Mouse (Mus musculus): Measurements from ENCODE around the gene Foxred2. TPM values are rescaled to one million over a fixed set of nuclear protein-coding genes. Genes with fewer than 3 reads are reported as not detected.

Foxred2 gene
- polyA plus RNA-seq, 1 experiment from 2014 or later, result 0.56 TPM

- Histone ChIP-seq H3K4me1 (ENCODE audit: insufficient read depth) (peaks cover 26% of the 10 kb centered on the region), H3K4me2 (ENCODE audit: low read depth, low read length) (no peak overlapping the region), H3K27ac (ENCODE audit: low read depth) (0 out of 2 replicates have a peak overlapping the region, but pooled peaks have one; percentile 0), H3K36me3 (replicated peaks; ENCODE audit: insufficient read depth, low read length) (peaks cover 22% of the 10 kb centered on the region), H3K9ac (replicated peaks) (no peak overlapping the region), H3K9me3 (ENCODE audit: low read length) (no peaks in the 10 kb centered on the region), H3K4me3 (ENCODE audit: low read depth, low read length) (no peak overlapping the region), H3K27me3 (ENCODE audit: insufficient read depth, low read length) (no peaks in the 10 kb centered on the region)
- ATAC-seq, result peak; percentile 47
- DNase-seq, result peak; percentile 51
- TF ChIP-seq CTCF (IDR thresholded peaks at IDR 0.05; ENCODE audit: low read depth) (no peak), EP300 (IDR thresholded peaks at IDR 0.05; ENCODE audit: low read depth) (no peak)
- 26% methylated on average over 2 of the region's 2 CpGs for WGBS (ENCODE audit: insufficient replicate concordance)
Measured at GRCm38 (mm10) chr15:77911065-77911464, 45.5 kb downstream of the Foxred2 start.

GRCm38 (mm10) chr15:77907646-77908518, 48.6 kb downstream of the Foxred2 start:
- Histone ChIP-seq H3K9me3 (ENCODE audit: low read length) (no peaks in the 10 kb centered on the region), H3K9ac (replicated peaks) (peak overlapping the region; percentile 16; the same call in 1 of the 2 replicates), H3K4me2 (ENCODE audit: low read depth, low read length) (no peak overlapping the region), H3K36me3 (replicated peaks; ENCODE audit: insufficient read depth, low read length) (no peaks in the 10 kb centered on the region), H3K27me3 (ENCODE audit: insufficient read depth, low read length) (no peaks in the 10 kb centered on the region), H3K4me1 (ENCODE audit: insufficient read depth) (peaks cover 42% of the 10 kb centered on the region), H3K4me3 (ENCODE audit: low read depth, low read length) (no peak overlapping the region), H3K27ac (ENCODE audit: low read depth) (0 out of 2 replicates have a peak overlapping the region, but pooled peaks have one; percentile 7)
- 58% methylated on average over 9 of the region's 9 CpGs for WGBS (ENCODE audit: insufficient replicate concordance)
- TF ChIP-seq EP300 (IDR thresholded peaks at IDR 0.05; ENCODE audit: low read depth) (no peak), CTCF (IDR thresholded peaks at IDR 0.05; ENCODE audit: low read depth) (no peak)
- ATAC-seq (peak; percentile 7; the same call in 1 of the 2 replicates), DNase-seq (no peak)

GRCm38 (mm10) chr15:77906545-77906944, 50.0 kb downstream of the Foxred2 start:
- Histone ChIP-seq H3K9me3 (ENCODE audit: low read length) (no peaks in the 10 kb centered on the region), H3K36me3 (replicated peaks; ENCODE audit: insufficient read depth, low read length) (no peaks in the 10 kb centered on the region), H3K27me3 (ENCODE audit: insufficient read depth, low read length) (no peaks in the 10 kb centered on the region), H3K9ac (replicated peaks) (no peak overlapping the region), H3K27ac (ENCODE audit: low read depth) (no peak overlapping the region), H3K4me1 (ENCODE audit: insufficient read depth) (peaks cover 29% of the 10 kb centered on the region), H3K4me2 (ENCODE audit: low read depth, low read length) (no peak overlapping the region), H3K4me3 (ENCODE audit: low read depth, low read length) (no peak overlapping the region)
- ATAC-seq (no peak), DNase-seq (no peak)
- WGBS (ENCODE audit: insufficient replicate concordance), result 65% methylated on average over 10 of the region's 10 CpGs
- no peak for TF ChIP-seq EP300 (IDR thresholded peaks at IDR 0.05; ENCODE audit: low read depth)
- TF ChIP-seq CTCF (IDR thresholded peaks at IDR 0.05; ENCODE audit: low read depth), result no peak

- no peak for DNase-seq
- H3K9ac ChIP-seq (replicated peaks), result no peak overlapping the region
- H3K9me3 ChIP-seq (ENCODE audit: low read length), result no peaks in the 10 kb centered on the region
- no peak overlapping the region for H3K4me3 ChIP-seq (ENCODE audit: low read depth, low read length)
- no peak overlapping the region for H3K27ac ChIP-seq (ENCODE audit: low read depth)
- H3K27me3 ChIP-seq (ENCODE audit: insufficient read depth, low read length), result no peaks in the 10 kb centered on the region
- 71% methylated on average over 8 of the region's 8 CpGs for WGBS (ENCODE audit: insufficient replicate concordance)
- no peak overlapping the region for H3K4me2 ChIP-seq (ENCODE audit: low read depth, low read length)
- peaks cover 29% of the 10 kb centered on the region for H3K4me1 ChIP-seq (ENCODE audit: insufficient read depth)
- H3K36me3 ChIP-seq (replicated peaks; ENCODE audit: insufficient read depth, low read length), result no peaks in the 10 kb centered on the region
- ATAC-seq, result no peak
- TF ChIP-seq EP300 (IDR thresholded peaks at IDR 0.05; ENCODE audit: low read depth) (no peak), CTCF (IDR thresholded peaks at IDR 0.05; ENCODE audit: low read depth) (no peak)
Measured at GRCm38 (mm10) chr15:77906081-77906480, 50.4 kb downstream of the Foxred2 start.

GRCm38 (mm10) chr15:77905275-77905970, 51.1 kb downstream of the Foxred2 start:
- no peak for ATAC-seq
- WGBS (ENCODE audit: insufficient replicate concordance), result 11% methylated on average over 26 of the region's 26 CpGs

GRCm38 (mm10) chr15:77904363-77904892, 52.1 kb downstream of the Foxred2 start:
- Histone ChIP-seq H3K9me3 (ENCODE audit: low read length) (no peaks in the 10 kb centered on the region), H3K4me3 (ENCODE audit: low read depth, low read length) (peak overlapping the region; percentile 26; the same call in 1 of the 2 replicates), H3K9ac (replicated peaks) (no peak overlapping the region), H3K4me2 (ENCODE audit: low read depth, low read length) (peak overlapping the region; percentile 69), H3K4me1 (ENCODE audit: insufficient read depth) (peaks cover 29% of the 10 kb centered on the region), H3K36me3 (replicated peaks; ENCODE audit: insufficient read depth, low read length) (no peaks in the 10 kb centered on the region), H3K27me3 (ENCODE audit: insufficient read depth, low read length) (no peaks in the 10 kb centered on the region), H3K27ac (ENCODE audit: low read depth) (no peak overlapping the region)
- ATAC-seq, result no peak
- TF ChIP-seq EP300 (IDR thresholded peaks at IDR 0.05; ENCODE audit: low read depth), result no peak
- TF ChIP-seq CTCF (IDR thresholded peaks at IDR 0.05; ENCODE audit: low read depth), result no peak
- DNase-seq, result no peak
- WGBS (ENCODE audit: insufficient replicate concordance), result 20% methylated on average over 12 of the region's 12 CpGs

More at GRCm38 (mm10) chr15:77905275-77905970, 51.1 kb downstream of the Foxred2 start:
- peak overlapping the region; percentile 36; the same call in 1 of the 2 replicates for H3K9ac ChIP-seq (replicated peaks)
- H3K4me3 ChIP-seq (ENCODE audit: low read depth, low read length), result peak overlapping the region; percentile 26
- no peak overlapping the region; the same call in 1 of the 2 replicates for H3K27ac ChIP-seq (ENCODE audit: low read depth)
- H3K4me1 ChIP-seq (ENCODE audit: insufficient read depth), result peaks cover 29% of the 10 kb centered on the region
- no peaks in the 10 kb centered on the region for H3K27me3 ChIP-seq (ENCODE audit: insufficient read depth, low read length)
- no peak for TF ChIP-seq EP300 (IDR thresholded peaks at IDR 0.05; ENCODE audit: low read depth)
- no peak for TF ChIP-seq CTCF (IDR thresholded peaks at IDR 0.05; ENCODE audit: low read depth)
- H3K36me3 ChIP-seq (replicated peaks; ENCODE audit: insufficient read depth, low read length), result no peaks in the 10 kb centered on the region
- DNase-seq, result peak; percentile 61
- peak overlapping the region; percentile 69 for H3K4me2 ChIP-seq (ENCODE audit: low read depth, low read length)
- no peaks in the 10 kb centered on the region for H3K9me3 ChIP-seq (ENCODE audit: low read length)

All from liver, postnatal 0 days (tissue).